Mouse (Mus musculus): ENCODE measurements around the gene Trir.
A peak's percentile ranks its signal among the peaks of the same experiment; 100 is the strongest.

Gene Trir

GRCm38 (mm10) chr8:85026670-85027515 is at the start of gene Trir:
Gene Trir (plus strand): TSS chr8:85026823.
- peak; percentile 98 for DNase-seq

- peak; percentile 73 for DNase-seq
Observed at GRCm38 (mm10) chr8:84977435-84978247, 49.0 kb upstream of the Trir start.

GRCm38 (mm10) chr8:84978248-84978940 is 48.2 kb upstream of the Trir start, which contains the start of gene Junb:
Gene Junb (minus strand): TSS chr8:84978718.
- DNase-seq: peak; percentile 97

GRCm38 (mm10) chr8:84979599-84980421 is 46.8 kb upstream of the Trir start:
- DNase-seq: peak; percentile 93

- DNase-seq: peak; percentile 90
Observed at GRCm38 (mm10) chr8:84980622-84981358, 45.8 kb upstream of the Trir start.

GRCm38 (mm10) chr8:84981644-84982498 is 44.8 kb upstream of the Trir start:
- peak; percentile 51 for DNase-seq

- no peak for DNase-seq
Observed at GRCm38 (mm10) chr8:84982499-84983011, 44.1 kb upstream of the Trir start.

GRCm38 (mm10) chr8:84984294-84985048 is 42.2 kb upstream of the Trir start:
- DNase-seq: peak; percentile 73

GRCm38 (mm10) chr8:84985049-84985683 is 41.5 kb upstream of the Trir start:
- peak; percentile 48 for DNase-seq

GRCm38 (mm10) chr8:84985684-84986378 is 40.8 kb upstream of the Trir start:
- DNase-seq: peak; percentile 94

GRCm38 (mm10) chr8:84986379-84986945 is 40.2 kb upstream of the Trir start:
- no peak for DNase-seq

GRCm38 (mm10) chr8:84987388-84987787 is 39.2 kb upstream of the Trir start:
- no peak for DNase-seq

GRCm38 (mm10) chr8:84987903-84988302 is 38.7 kb upstream of the Trir start:
- DNase-seq: no peak

- peak; percentile 56 for DNase-seq
Observed at GRCm38 (mm10) chr8:84989311-84989731, 37.3 kb upstream of the Trir start.

- DNase-seq: peak; percentile 98
Observed at GRCm38 (mm10) chr8:84989810-84990209, 36.8 kb upstream of the Trir start.

- peak; percentile 99 for DNase-seq
Observed at GRCm38 (mm10) chr8:84990349-84990748, 36.3 kb upstream of the Trir start, which contains the start of gene Hook2. Gene Hook2 (plus strand): TSS chr8:84990603.

GRCm38 (mm10) chr8:84990836-84991235 is 35.8 kb upstream of the Trir start:
- peak; percentile 69 for DNase-seq

GRCm38 (mm10) chr8:84994375-84994774 is 32.2 kb upstream of the Trir start:
- DNase-seq: no peak
